Mouse (Mus musculus) megakaryocyte, embryonic 14.5 days (primary cell): ENCODE data around the gene Smox.

ENCODE experiments used
- FLI1 ChIP-seq: IDR thresholded peaks from 2 replicates; pipeline ENCODE4 v1.6.1; 2012; ENCODE audit warnings: low read length, inconsistent platforms, mixed read lengths
- GATA1 ChIP-seq: IDR thresholded peaks from 3 replicates; pipeline ENCODE4 v1.6.1; 2012; ENCODE audit warnings: mixed read lengths, low read length, inconsistent platforms, borderline replicate concordance

DNA sequence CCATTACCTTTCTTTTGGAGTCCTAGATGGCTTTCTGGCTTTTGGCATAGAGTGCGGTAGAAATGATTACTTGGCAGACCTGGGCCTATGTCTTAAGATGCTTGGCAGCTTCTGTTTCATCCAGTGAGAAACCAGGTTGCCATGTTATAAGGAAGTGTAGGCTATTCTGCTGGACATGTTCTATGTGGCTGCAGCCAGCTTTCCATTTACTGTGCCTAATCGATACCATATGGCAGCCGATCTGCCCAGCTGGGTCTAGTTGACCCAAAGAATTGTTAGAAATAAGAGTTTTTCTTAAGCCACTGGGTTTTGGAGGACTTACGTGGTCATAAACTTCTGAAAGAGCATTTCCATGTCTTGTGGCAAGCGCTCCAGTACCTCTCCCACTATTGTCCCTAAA, 4.0 kb upstream of the Smox start:
- TF ChIP-seq GATA1, result no peak
- TF ChIP-seq FLI1, result no peak
